Mouse (Mus musculus) thymus, adult 2 months (tissue): ENCODE data around the gene Atg101. TPM values are rescaled to one million over a fixed set of nuclear protein-coding genes. Genes with fewer than 3 reads are reported as not detected.

ENCODE experiments used
- DNase-seq: peaks from one replicate; pipeline ENCODE4 v3.0.0; 2021
- H3K27ac ChIP-seq: fragments of 200-500 bp; 2 replicates; pipeline ENCODE4 v1.5.1; 2012; ENCODE audit warnings: low read length, control low read depth; ENCODE audit not compliant: control insufficient read depth, insufficient read depth
- H3K27me3 ChIP-seq: fragments of 200-500 bp; 2 replicates; pipeline ENCODE4 v1.6.1; 2012; ENCODE audit warnings: mild to moderate bottlenecking, low read length, moderate library complexity, mixed read lengths; ENCODE audit not compliant: control insufficient read depth, insufficient read depth
- H3K36me3 ChIP-seq: fragments of 200-500 bp; 2 replicates; pipeline ENCODE4 v1.6.1; 2012; ENCODE audit warnings: mild to moderate bottlenecking, low read length, moderate library complexity; ENCODE audit not compliant: control insufficient read depth, insufficient read depth
- H3K4me1 ChIP-seq: fragments of 200-500 bp; replicated peaks from 2 replicates; pipeline ENCODE4 v1.6.1; 2012; ENCODE audit warnings: low read length; ENCODE audit not compliant: control insufficient read depth, insufficient read depth
- H3K4me3 ChIP-seq: fragments of 200-500 bp; 2 replicates; pipeline ENCODE4 v1.5.1; 2012; ENCODE audit warnings: mild to moderate bottlenecking, low read length, control low read depth, moderate library complexity; ENCODE audit not compliant: control insufficient read depth, insufficient read depth
- CTCF ChIP-seq: fragments of 200-500 bp; IDR thresholded peaks from 2 replicates; pipeline ENCODE4 v1.5.1; 2012; ENCODE audit warnings: mild to moderate bottlenecking, control low read depth, low read length, moderate library complexity, borderline replicate concordance; ENCODE audit not compliant: control insufficient read depth, poor library complexity, insufficient read depth; ENCODE audit errors: extremely low read depth
- POLR2A ChIP-seq: fragments of 200-500 bp; IDR thresholded peaks from 2 replicates; pipeline ENCODE4 v1.6.1; 2012; ENCODE audit warnings: mild to moderate bottlenecking, low read length, control low read depth, moderate library complexity; ENCODE audit not compliant: control insufficient read depth, poor library complexity, insufficient read depth; ENCODE audit errors: extremely low read depth
- WGBS: fragments of 180-500 bp; shearing (Covaris S2); methylation state at CpG from one replicate; pipeline ENCODE4 v1.1.7; 2018; 5-methylcytosine and 5-hydroxymethylcytosine counted together
- polyA plus RNA-seq: library from polyadenylated mRNA; depleted of rRNA; stranded (reverse); fragments of >200 nt; gene quantifications from 2 replicates; pipeline ENCODE4 v1.2.3, GENCODE M21; 2012

Atg101 gene
- polyA plus RNA-seq, 1 experiment: 75.2 TPM

- Histone ChIP-seq H3K4me1 (peaks cover 41% of the 10 kb centered on the region), H3K27ac (no peak overlapping the region), H3K36me3 (peaks cover 16% of the 10 kb centered on the region), H3K4me3 (no peak overlapping the region), H3K27me3 (no peaks in the 10 kb centered on the region)
- TF ChIP-seq CTCF: no peak
- TF ChIP-seq POLR2A: no peak
- DNase-seq: no peak
- WGBS: 87% methylated on average over 3 of the region's 3 CpGs
These were observed 13.0 kb upstream of the Atg101 start for GRCm38 (mm10) chr15:101271107-101271506.

DNA sequence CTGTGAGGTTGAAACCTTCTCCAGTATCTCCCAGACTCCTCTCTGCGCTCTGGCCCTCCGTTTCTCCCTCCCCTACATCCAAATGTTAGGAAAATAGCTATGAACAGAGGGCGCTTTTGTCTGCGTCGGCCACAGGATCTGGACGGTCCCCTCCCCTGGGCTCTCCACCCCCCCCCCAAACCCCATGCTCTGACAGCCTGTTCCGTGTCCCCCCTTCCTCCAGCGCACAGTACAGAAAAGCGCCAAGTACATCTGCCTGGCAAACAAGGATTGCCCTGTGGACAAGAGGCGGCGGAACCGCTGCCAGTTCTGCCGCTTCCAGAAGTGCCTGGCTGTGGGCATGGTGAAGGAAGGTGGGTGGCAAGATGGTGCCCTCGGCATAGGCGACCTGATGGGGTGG lies 12.6 kb upstream of the Atg101 start:
- H3K27ac ChIP-seq: no peak overlapping the region
- H3K27me3 ChIP-seq: no peaks in the 10 kb centered on the region
- H3K4me1 ChIP-seq: peaks cover 37% of the 10 kb centered on the region
- TF ChIP-seq CTCF: no peak
- TF ChIP-seq POLR2A: no peak
- 95% methylated on average over 15 of the region's 15 CpGs for WGBS
- peaks cover 16% of the 10 kb centered on the region for H3K36me3 ChIP-seq
- no peak overlapping the region for H3K4me3 ChIP-seq
- DNase-seq: no peak

DNA sequence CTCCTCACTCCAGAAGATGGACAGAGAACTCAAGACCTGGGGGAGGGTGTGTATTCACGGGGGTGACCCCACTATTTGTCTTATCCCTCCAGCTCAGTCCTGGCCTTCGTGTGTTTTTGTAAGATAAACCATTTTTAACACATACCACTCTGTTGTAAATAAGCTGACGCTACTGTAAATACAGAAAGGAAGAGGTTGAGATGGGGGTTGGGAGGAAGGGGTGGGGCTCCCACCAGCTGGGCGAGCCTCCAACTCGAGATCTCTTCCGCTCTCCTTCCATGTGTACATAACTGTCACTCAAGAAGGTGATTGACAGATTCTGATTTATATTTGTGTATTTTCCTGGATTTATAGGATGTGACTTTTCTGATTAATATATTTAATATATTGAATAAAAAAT lies 9.7 kb upstream of the Atg101 start:
- no peak for TF ChIP-seq CTCF
- TF ChIP-seq POLR2A: no peak
- 67% methylated on average over 6 of the region's 6 CpGs for WGBS
- Histone ChIP-seq H3K27ac (no peak overlapping the region), H3K4me1 (peaks cover 14% of the 10 kb centered on the region), H3K36me3 (peaks cover 16% of the 10 kb centered on the region), H3K4me3 (no peak overlapping the region), H3K27me3 (no peaks in the 10 kb centered on the region)
- no peak for DNase-seq

DNA sequence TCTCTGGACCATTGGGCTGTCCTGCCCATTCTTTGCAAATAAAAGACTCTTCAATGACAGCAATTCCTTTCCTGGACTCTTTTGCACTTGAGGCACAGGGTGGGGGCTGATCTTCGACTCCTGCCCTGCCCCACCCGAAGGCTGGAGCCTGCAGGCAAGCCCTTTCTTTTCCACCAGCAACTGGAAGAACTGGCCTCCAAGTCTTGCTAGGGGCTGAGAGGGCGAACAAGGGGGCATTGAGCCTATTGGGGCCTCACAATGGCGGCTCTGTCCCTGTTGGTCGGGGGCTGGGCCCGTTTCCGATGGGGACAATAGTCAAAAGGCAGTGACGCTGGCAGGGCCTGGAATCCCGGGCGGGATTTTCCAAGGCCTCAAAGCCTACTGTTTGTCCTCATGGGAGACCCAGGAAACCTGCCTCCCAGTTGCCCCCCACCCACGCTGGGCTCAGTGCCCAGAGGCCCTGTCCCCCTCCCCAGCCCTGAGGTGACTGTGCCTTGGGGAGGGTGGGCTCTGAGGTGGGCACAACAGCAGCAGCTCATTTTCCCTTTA lies 6.6 kb upstream of the Atg101 start:
- 95% methylated on average over 11 of the region's 11 CpGs for WGBS
- Histone ChIP-seq H3K36me3 (no peaks in the 10 kb centered on the region; the same call in 1 of the 2 replicates), H3K4me1 (peaks cover 4% of the 10 kb centered on the region; the same call in 1 of the 2 replicates), H3K27ac (no peak overlapping the region), H3K27me3 (no peaks in the 10 kb centered on the region), H3K4me3 (no peak overlapping the region)
- no peak for DNase-seq
- no peak for TF ChIP-seq POLR2A
- TF ChIP-seq CTCF: no peak

DNA sequence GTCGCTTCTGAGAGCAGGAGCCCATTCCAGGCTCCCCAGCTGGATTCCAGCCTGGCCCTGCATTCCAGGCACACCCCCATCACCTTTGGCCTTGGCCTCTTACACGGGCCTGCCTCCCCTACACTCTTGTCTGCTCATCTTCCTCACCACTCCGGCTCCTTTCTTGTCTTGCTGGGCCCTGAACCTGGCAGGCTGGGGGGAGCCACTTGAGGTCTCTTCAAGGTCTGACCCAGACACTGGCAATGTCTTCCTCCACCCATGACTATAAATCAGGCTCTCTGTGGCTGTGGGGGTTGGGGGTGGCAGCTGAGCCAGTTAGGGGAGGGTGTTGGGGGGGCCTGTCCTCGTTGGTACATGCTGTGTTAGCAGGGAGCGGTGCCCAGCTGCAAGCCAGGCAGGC lies 5.5 kb upstream of the Atg101 start:
- Histone ChIP-seq H3K4me1 (peaks cover 6% of the 10 kb centered on the region), H3K27ac (no peak overlapping the region), H3K36me3 (no peaks in the 10 kb centered on the region), H3K4me3 (no peak overlapping the region), H3K27me3 (no peaks in the 10 kb centered on the region)
- no peak for DNase-seq
- 87% methylated on average over 5 of the region's 5 CpGs for WGBS
- TF ChIP-seq CTCF: no peak
- TF ChIP-seq POLR2A: no peak

DNA sequence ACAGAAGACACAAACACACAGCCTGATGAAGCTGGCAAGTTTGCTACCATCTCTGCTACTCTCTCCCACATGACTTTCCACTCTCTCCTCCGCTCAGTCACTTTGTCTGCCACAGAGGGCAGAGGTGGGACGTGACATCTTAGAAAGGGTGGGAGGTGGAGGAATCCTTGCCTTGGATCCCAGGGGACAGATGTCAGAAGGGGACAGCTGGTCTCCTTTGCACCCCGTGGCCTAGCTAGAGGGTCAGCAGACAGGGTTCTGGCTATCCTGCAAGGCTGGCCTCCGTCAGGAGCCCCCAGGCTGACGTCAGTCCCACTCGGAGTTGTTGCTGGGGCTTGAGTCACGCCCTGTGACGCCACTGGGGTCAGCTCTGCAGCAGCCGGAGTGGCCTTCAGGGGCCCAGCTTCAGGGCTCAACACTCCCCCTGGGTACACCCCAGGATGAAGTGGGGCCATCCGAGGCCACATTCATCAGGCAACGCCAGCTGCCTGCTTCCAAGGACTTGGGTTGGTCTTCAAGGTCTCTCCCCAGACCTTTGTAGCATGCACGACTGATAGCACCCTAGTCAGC lies 4.6 kb upstream of the Atg101 start:
- Histone ChIP-seq H3K4me1 (peaks cover 3% of the 10 kb centered on the region; the same call in 1 of the 2 replicates), H3K4me3 (no peak overlapping the region), H3K27ac (no peak overlapping the region), H3K36me3 (no peaks in the 10 kb centered on the region), H3K27me3 (no peaks in the 10 kb centered on the region)
- no peak for DNase-seq
- TF ChIP-seq POLR2A: no peak
- TF ChIP-seq CTCF: no peak
- WGBS: 94% methylated on average over 12 of the region's 12 CpGs

DNA sequence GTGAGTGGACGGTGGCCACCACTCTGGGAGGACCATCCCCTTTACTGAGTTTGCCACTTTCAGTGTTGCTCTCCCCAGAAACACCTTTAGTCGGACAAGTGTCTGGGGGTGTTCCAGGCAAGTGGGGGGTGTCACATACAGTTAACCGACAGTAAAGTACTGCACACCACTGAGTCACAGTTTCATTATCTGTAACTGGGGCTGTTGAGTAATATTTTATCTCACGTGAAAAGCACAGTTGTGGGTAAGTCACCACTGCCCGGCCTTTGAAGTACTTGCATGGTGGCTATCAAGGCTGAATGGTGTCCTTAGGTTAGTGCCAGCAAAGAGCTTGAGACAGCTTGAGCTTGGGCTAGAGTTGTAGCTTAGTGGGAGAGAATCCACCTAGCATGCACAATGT lies 1.6 kb upstream of the Atg101 start:
- no peak for TF ChIP-seq CTCF
- no peak for TF ChIP-seq POLR2A
- Histone ChIP-seq H3K27ac (no peak overlapping the region), H3K27me3 (no peaks in the 10 kb centered on the region), H3K4me1 (peaks cover 8% of the 10 kb centered on the region), H3K4me3 (no peak overlapping the region), H3K36me3 (peaks cover 6% of the 10 kb centered on the region)
- 86% methylated on average over 5 of the region's 5 CpGs for WGBS
- no peak for DNase-seq
